Mouse (Mus musculus) CD4-positive, CD25-positive, alpha-beta regulatory T cell (primary cell): ENCODE measurements around the gene Zdhhc18. TPM values are rescaled to one million over a fixed set of nuclear protein-coding genes. Genes with fewer than 3 reads are reported as not detected.

Experiments
- polyA plus RNA-seq: library from polyadenylated mRNA; unstranded; fragments of 100-300 nt; shearing (Covaris generic); gene quantifications from one replicate; pipeline ENCODE4 v1.2.1, GENCODE M21; 2017

Gene Zdhhc18
- polyA plus RNA-seq = 242 TPM

GRCm38 (mm10) chr4:133649989-133650699 is at the start of gene Zdhhc18:
Zdhhc18 (minus strand) TSS chr4:133650154.

GRCm38 (mm10) chr4:133671881-133672844 is 22.2 kb upstream of the Zdhhc18 start, which contains the start of gene Pigv:
Pigv (minus strand) TSS chr4:133672647.

GRCm38 (mm10) chr4:133601721-133602218 is 48.2 kb downstream of the Zdhhc18 start, which contains the start of gene Sfn:
Sfn (minus strand) TSS chr4:133602168.

GRCm38 (mm10) chr4:133584059-133584951 is 65.6 kb downstream of the Zdhhc18 start, which contains the start of gene Gpn2:
Gpn2 (plus strand) TSS chr4:133584362.

GRCm38 (mm10) chr4:133574070-133574842 is 75.7 kb downstream of the Zdhhc18 start, which contains the start of gene Gpatch3:
Gpatch3 (plus strand) TSS chr4:133574745.

Other genes starting within 250 kb of the Zdhhc18 start
- not detected for gene Tent5b, start 170.0 kb downstream of the Zdhhc18 start, polyA plus RNA-seq
- not detected for gene Trnp1, start 151.6 kb downstream of the Zdhhc18 start, polyA plus RNA-seq
- 0.72 TPM for gene Kdf1, start 131.2 kb downstream of the Zdhhc18 start, polyA plus RNA-seq
- gene Nudc, start 104.2 kb downstream of the Zdhhc18 start, polyA plus RNA-seq = 145 TPM
- not detected for gene Nr0b2, start 96.8 kb downstream of the Zdhhc18 start, polyA plus RNA-seq
- gene Gpatch3, start 75.4 kb downstream of the Zdhhc18 start, polyA plus RNA-seq = 16.9 TPM
- 22.0 TPM for gene Gpn2, start 65.8 kb downstream of the Zdhhc18 start, polyA plus RNA-seq
- 23.2 TPM for gene Sfn, start 48.0 kb downstream of the Zdhhc18 start, polyA plus RNA-seq
- gene Pigv, start 22.5 kb upstream of the Zdhhc18 start, polyA plus RNA-seq = 29.7 TPM
- 56.0 TPM for gene Arid1a, start 106.6 kb upstream of the Zdhhc18 start, polyA plus RNA-seq
- gene Rps6ka1, start 237.6 kb upstream of the Zdhhc18 start, polyA plus RNA-seq = 314 TPM